ENCODE assay signal across 8 mouse cellular contexts in genomic region chr2:52674886-52675277, GRCm38 (mm10). TPM values are rescaled to one million over a fixed set of nuclear protein-coding genes. Genes with fewer than 3 reads are reported as not detected.
DNase-seq lines count a peak whose midpoint lies in the region; ATAC-seq and TF ChIP-seq lines count a peak whose summit lies in the region.

No protein-coding gene starts in this region.

- TF ChIP-seq CTCF in bone marrow macrophage, adult 2 months (IDR thresholded peaks at IDR 0.05; ENCODE audit: low read depth, low read length), result no peak
- TF ChIP-seq CTCF in hindbrain, postnatal 0 days (IDR thresholded peaks at IDR 0.05; ENCODE audit: low read depth), result no peak

- H3K36me3 ChIP-seq in forebrain, embryonic 14.5 days (ENCODE audit: control insufficient read depth, insufficient read depth, low read length), result no peaks in the 10 kb centered on the region
- no peaks in the 10 kb centered on the region for H3K36me3 ChIP-seq in hindbrain, postnatal 0 days (ENCODE audit: insufficient read depth, low read length)
- no peaks in the 10 kb centered on the region for H3K36me3 ChIP-seq in liver, embryonic 12.5 days
- no peaks in the 10 kb centered on the region for H3K36me3 ChIP-seq in neural tube, embryonic 14.5 days (ENCODE audit: control insufficient read depth, insufficient read depth, low read length)

- ATAC-seq in forebrain, embryonic 14.5 days, result no peak
- ATAC-seq in hindbrain, postnatal 0 days, result no peak
- no peak for ATAC-seq in liver, embryonic 12.5 days
- no peak for ATAC-seq in neural tube, embryonic 14.5 days (ENCODE audit: low read depth)

- peak overlapping the region; percentile 78; the same call in 1 of the 2 replicates for H3K9ac ChIP-seq in forebrain, embryonic 14.5 days (ENCODE audit: low read length)
- H3K9ac ChIP-seq in hindbrain, postnatal 0 days (replicated peaks; ENCODE audit: low read length), result peak overlapping the region; percentile 72; the same call in 1 of the 2 replicates
- H3K9ac ChIP-seq in liver, embryonic 12.5 days, result no peak overlapping the region
- H3K9ac ChIP-seq in neural tube, embryonic 14.5 days (replicated peaks; ENCODE audit: low read depth, low read length), result no peak overlapping the region

- H3K9me3 ChIP-seq in forebrain, embryonic 14.5 days (replicated peaks; ENCODE audit: control insufficient read depth, low read length), result no peaks in the 10 kb centered on the region
- no peaks in the 10 kb centered on the region for H3K9me3 ChIP-seq in hindbrain, postnatal 0 days (ENCODE audit: low read length)
- H3K9me3 ChIP-seq in liver, embryonic 12.5 days (replicated peaks), result no peaks in the 10 kb centered on the region
- H3K9me3 ChIP-seq in neural tube, embryonic 14.5 days (ENCODE audit: control insufficient read depth, low read length), result no peaks in the 10 kb centered on the region

- peak overlapping the region; percentile 94 for H3K4me2 ChIP-seq in forebrain, embryonic 14.5 days (ENCODE audit: low read length)
- H3K4me2 ChIP-seq in hindbrain, postnatal 0 days (ENCODE audit: low read depth, low read length), result peak overlapping the region; percentile 91
- peak overlapping the region; percentile 73 for H3K4me2 ChIP-seq in liver, embryonic 12.5 days
- peak overlapping the region; percentile 91 for H3K4me2 ChIP-seq in neural tube, embryonic 14.5 days (ENCODE audit: low read depth, low read length)

- H3K27ac ChIP-seq in bone marrow macrophage, adult 2 months (ENCODE audit: insufficient read depth, low read depth, low read length), result no peak overlapping the region
- no peak overlapping the region for H3K27ac ChIP-seq in forebrain, embryonic 14.5 days (ENCODE audit: low read depth, low read length)
- H3K27ac ChIP-seq in hindbrain, postnatal 0 days, result no peak overlapping the region; the same call in 1 of the 2 replicates
- H3K27ac ChIP-seq in liver, embryonic 12.5 days, result no peak overlapping the region
- H3K27ac ChIP-seq in neural tube, embryonic 14.5 days (ENCODE audit: low read depth, low read length), result no peak overlapping the region

- peak; percentile 38 for DNase-seq in gastrocnemius, adult 18-20 months (ENCODE audit: low spot score)
- DNase-seq in gastrocnemius, postnatal 25 days, result no peak
- no peak for DNase-seq in forebrain, embryonic 14.5 days (ENCODE audit: low spot score)
- DNase-seq in hindbrain, postnatal 0 days (ENCODE audit: low spot score), result peak; percentile 28
- no peak for DNase-seq in T-cell, adult 2 months (ENCODE audit: low spot score)

- peaks cover 14% of the 10 kb centered on the region for H3K27me3 ChIP-seq in forebrain, embryonic 14.5 days (replicated peaks; ENCODE audit: control insufficient read depth, insufficient read depth, low read length)
- no peaks in the 10 kb centered on the region for H3K27me3 ChIP-seq in hindbrain, postnatal 0 days (ENCODE audit: insufficient read depth, low read length)
- H3K27me3 ChIP-seq in liver, embryonic 12.5 days (replicated peaks), result peaks cover 67% of the 10 kb centered on the region
- H3K27me3 ChIP-seq in neural tube, embryonic 14.5 days (ENCODE audit: control insufficient read depth, insufficient read depth, low read length), result peaks cover 18% of the 10 kb centered on the region; the same call in 1 of the 2 replicates

- no peak for TF ChIP-seq POLR2A in bone marrow macrophage, adult 2 months (IDR thresholded peaks at IDR 0.05; ENCODE audit: borderline replicate concordance, low read depth, low read length)

- WGBS in forebrain, embryonic 14.5 days, result under 1% methylated on average over 19 of the region's 19 CpGs
- 2% methylated on average over 19 of the region's 19 CpGs for WGBS in hindbrain, postnatal 0 days
- WGBS in liver, embryonic 12.5 days (ENCODE audit: insufficient replicate concordance), result 1% methylated on average over 19 of the region's 19 CpGs
- 1% methylated on average over 19 of the region's 19 CpGs for WGBS in neural tube, embryonic 14.5 days

- peaks cover 3% of the 10 kb centered on the region; the same call in 1 of the 2 replicates for H3K4me1 ChIP-seq in bone marrow macrophage, adult 2 months (ENCODE audit: control insufficient read depth, insufficient read depth, low read length)
- peaks cover 10% of the 10 kb centered on the region; the same call in 1 of the 2 replicates for H3K4me1 ChIP-seq in forebrain, embryonic 14.5 days (ENCODE audit: control insufficient read depth, insufficient read depth, low read length)
- H3K4me1 ChIP-seq in hindbrain, postnatal 0 days (ENCODE audit: insufficient read depth, low read length), result no peaks in the 10 kb centered on the region
- H3K4me1 ChIP-seq in liver, embryonic 12.5 days, result peaks cover 9% of the 10 kb centered on the region
- peaks cover 3% of the 10 kb centered on the region; the same call in 1 of the 2 replicates for H3K4me1 ChIP-seq in neural tube, embryonic 14.5 days (ENCODE audit: control insufficient read depth, insufficient read depth, low read length)

- peak overlapping the region; percentile 46; the same call in 1 of the 2 replicates for H3K4me3 ChIP-seq in bone marrow macrophage, adult 2 months (ENCODE audit: insufficient read depth, low read length)
- H3K4me3 ChIP-seq in forebrain, embryonic 14.5 days (ENCODE audit: low read depth, low read length), result peak overlapping the region; percentile 69
- peak overlapping the region; percentile 76 for H3K4me3 ChIP-seq in hindbrain, postnatal 0 days (ENCODE audit: low read length)
- H3K4me3 ChIP-seq in liver, embryonic 12.5 days, result peak overlapping the region; percentile 56
- peak overlapping the region; percentile 66 for H3K4me3 ChIP-seq in neural tube, embryonic 14.5 days (ENCODE audit: low read depth, low read length)

RNA-seq across cellular contexts. Expression of gene Cacnb4, which starts 1.7 kb away (rescaled TPM):
- total RNA-seq in gastrocnemius, adult 18-20 months (2021), result under 1 TPM; 0.21 to 0.55 TPM
- total RNA-seq in gastrocnemius, postnatal 25 days (2021), result under 1 TPM; 0.15 to 0.19 TPM
- polyA plus RNA-seq in bone marrow macrophage, adult 2 months (2012; ENCODE audit: insufficient read depth, insufficient read length, missing spikeins), result 0.07 TPM in 1 of 2 replicates, not detected in the other
- polyA plus RNA-seq in forebrain, embryonic 14.5 days (2014; fragmentation: Nextera tagmentation; extraction: Ambion mirVana), result 10.6 and 13.5 TPM in 2 replicates
- 8.6 and 9.7 TPM in 2 replicates for total RNA-seq in hindbrain, postnatal 0 days (2014; rRNA removed)
- 12.8 and 14.7 TPM in 2 replicates for polyA plus RNA-seq in hindbrain, postnatal 0 days (2015; fragmentation: Nextera tagmentation; extraction: Ambion mirVana)
- 0.31 and 0.47 TPM in 2 replicates for polyA plus RNA-seq in liver, embryonic 12.5 days (2016; fragmentation: Nextera tagmentation; extraction: Ambion mirVana)
- 21.5 TPM in 2 replicates for polyA plus RNA-seq in neural tube, embryonic 14.5 days (2014; fragmentation: Nextera tagmentation; extraction: Ambion mirVana)

Comparison
In these comparisons a context has a peak if more than half of its experiments do, and no peak if none do; other contexts are left out.
1. DNase-seq: peak in gastrocnemius, adult 18-20 months (single experiment) and hindbrain, postnatal 0 days (single experiment); none in gastrocnemius, postnatal 25 days (single experiment), forebrain, embryonic 14.5 days (single experiment) and T-cell, adult 2 months (single experiment).
2. H3K9ac ChIP-seq: peak in forebrain, embryonic 14.5 days (single experiment) and hindbrain, postnatal 0 days (single experiment); none in liver, embryonic 12.5 days (single experiment) and neural tube, embryonic 14.5 days (single experiment).
3. Peak in every context shown above with its lines, with median percentiles within 50 percentile points of each other: H3K4me3 ChIP-seq and H3K4me2 ChIP-seq.